Mouse (Mus musculus) adrenal gland (tissue): ENCODE results near the gene Vmn2r6.
"Not testable (repeated sequence)": the region's sequence is repeated elsewhere in the genome, so short reads cannot be mapped to it uniquely, and the experiment has no call there.

Experiments used
- intact Hi-C: fragments of 180-260 bp; cut with DNase I; formaldehyde crosslinking; loops from one replicate; pipeline ENCODE4 v1.15.1; 2025
- long read RNA-seq, 2 experiments: library from polyadenylated mRNA; unstranded; transcript quantifications; one replicate each; pipeline ENCODE4 v2.0.0; 2020; ENCODE audit warnings: borderline replicate concordance in 1 of 2; ENCODE audit not compliant: insufficient replicate concordance in 1 of 2

The Vmn2r6 gene
- long read RNA-seq, experiment 1 = 0 reads
- long read RNA-seq, experiment 2 = 0 reads

- intact Hi-C loops = not testable (repeated sequence)
These were observed at the start of gene Vmn2r6 for GRCm38 (mm10) chr3:64565730-64566129. Vmn2r6 (minus strand) TSS chr3:64565830.

GRCm38 (mm10) chr3:64587618-64588017 lies 22.0 kb upstream of the Vmn2r6 start:
- intact Hi-C loops = no loop called here

GRCm38 (mm10) chr3:64568793-64569192 lies 3.2 kb upstream of the Vmn2r6 start:
- intact Hi-C loops = not testable (repeated sequence)

- intact Hi-C loops = not testable (repeated sequence)
These were observed 42.0 kb downstream of the Vmn2r6 start for GRCm38 (mm10) chr3:64523585-64523984.

- intact Hi-C loops = not testable (repeated sequence)
These were observed 55.9 kb downstream of the Vmn2r6 start, which contains the start of gene Vmn2r5 for GRCm38 (mm10) chr3:64509742-64510141. Vmn2r5 (minus strand) TSS chr3:64509842.
